Mouse (Mus musculus) MEL (cell line): ENCODE measurements at regions not wholly inside any gene's neighbourhood (a gene's known extent, or its start where the extent isn't known, plus 50 kb on each side); places are given as distances from the start of the nearest gene placed in this dataset.

Source experiments
- DNase-seq: peaks from one replicate; pipeline ENCODE4 v3.0.0; 2011; ENCODE audit warnings: low read depth, low spot score
- H3K27ac ChIP-seq: 2 replicates; pipeline ENCODE4 v1.5.1; 2012; ENCODE audit warnings: low read depth, mild to moderate bottlenecking, control low read depth, low read length, moderate library complexity; ENCODE audit not compliant: control insufficient read depth
- H3K27me3 ChIP-seq, 2 experiments: fragments of 150-350 bp in 1 of 2; sonication (generic) in 1 of 2; 2 replicates each; pipeline ENCODE4 v1.6.1; 2012; ENCODE audit warnings: low read length in 2 of 2, mild to moderate bottlenecking in 2 of 2, improper control_type of control experiment in 1 of 2, moderate library complexity in 1 of 2; ENCODE audit not compliant: insufficient read depth in 2 of 2, control insufficient read depth in 1 of 2
- H3K36me3 ChIP-seq, 2 experiments: 2 replicates each; pipeline ENCODE4 v1.6.1; 2012 to 2014; ENCODE audit warnings: low read length in 2 of 2, improper control_type of control experiment in 1 of 2, inconsistent platforms in 1 of 2, mild to moderate bottlenecking in 1 of 2; ENCODE audit not compliant: insufficient read depth in 2 of 2, control insufficient read depth in 1 of 2
- H3K4me1 ChIP-seq, 2 experiments: fragments of 150-350 bp in 1 of 2; sonication (generic) in 1 of 2; 2 replicates each; pipeline ENCODE4 v1.6.1; 2012; ENCODE audit warnings: low read length in 2 of 2, improper control_type of control experiment in 1 of 2, mild to moderate bottlenecking in 1 of 2; ENCODE audit not compliant: insufficient read depth in 2 of 2, control insufficient read depth in 1 of 2
- H3K4me3 ChIP-seq, 2 experiments: fragments of 150-350 bp in 1 of 2; sonication (generic) in 1 of 2; 2 replicates each; pipeline ENCODE4 v1.5.1; 2012; ENCODE audit warnings: low read depth in 2 of 2, low read length in 2 of 2, mild to moderate bottlenecking in 2 of 2, moderate library complexity in 2 of 2, control low read depth in 1 of 2, improper control_type of control experiment in 1 of 2; ENCODE audit not compliant: control insufficient read depth in 1 of 2, insufficient read depth in 1 of 2
- H3K79me2 ChIP-seq: 2 replicates; pipeline ENCODE4 v1.6.1; 2012; ENCODE audit warnings: mild to moderate bottlenecking, low read length, moderate library complexity; ENCODE audit not compliant: control insufficient read depth, poor library complexity, insufficient read depth
- H3K9ac ChIP-seq: 2 replicates; pipeline ENCODE4 v1.6.1; 2012; ENCODE audit warnings: low read depth, mild to moderate bottlenecking, control low read depth, low read length, moderate library complexity; ENCODE audit not compliant: control insufficient read depth, poor library complexity, severe bottlenecking
- H3K9me3 ChIP-seq: fragments of 150-350 bp; sonication (generic); replicated peaks from 2 replicates; pipeline ENCODE4 v1.6.1; 2012; ENCODE audit warnings: mild to moderate bottlenecking, low read length, improper control_type of control experiment, moderate library complexity; ENCODE audit not compliant: insufficient read depth
- BHLHE40 ChIP-seq: IDR thresholded peaks from 2 replicates; pipeline ENCODE4 v1.6.1; 2012; ENCODE audit warnings: low read depth, mild to moderate bottlenecking, inconsistent platforms, low read length, improper control_type of control experiment, borderline replicate concordance
- CHD1 ChIP-seq: IDR thresholded peaks from 2 replicates; pipeline ENCODE4 v1.6.1; 2012; ENCODE audit warnings: low read depth, mild to moderate bottlenecking, inconsistent platforms, low read length, improper control_type of control experiment
- CHD2 ChIP-seq: IDR thresholded peaks from 2 replicates; pipeline ENCODE4 v1.6.1; 2011; ENCODE audit warnings: low read length, improper control_type of control experiment
- CTCF ChIP-seq, 3 experiments: IDR thresholded peaks in 2 of 3; conservative IDR thresholded peaks in 1 of 3; 2 replicates each; pipeline ENCODE4 v1.5.1; 2011 to 2012; ENCODE audit warnings: low read length in 3 of 3, low read depth in 2 of 3, mild to moderate bottlenecking in 2 of 3, improper control_type of control experiment in 1 of 3, inconsistent platforms in 1 of 3, mixed read lengths in 1 of 3, moderate library complexity in 1 of 3; ENCODE audit not compliant: control insufficient read depth in 1 of 3, insufficient read depth in 1 of 3, poor library complexity in 1 of 3, severe bottlenecking in 1 of 3
- E2F4 ChIP-seq: IDR thresholded peaks from 2 replicates; pipeline ENCODE4 v1.6.1; 2011; ENCODE audit warnings: low read depth, low read length, improper control_type of control experiment, borderline replicate concordance
- ELF1 ChIP-seq: IDR thresholded peaks from 2 replicates; pipeline ENCODE4 v1.6.1; 2014; ENCODE audit warnings: low read depth, mild to moderate bottlenecking, inconsistent platforms, low read length, improper control_type of control experiment, moderate library complexity
- GABPA ChIP-seq: IDR thresholded peaks from 2 replicates; pipeline ENCODE4 v1.6.1; 2012; ENCODE audit warnings: low read depth, mild to moderate bottlenecking, inconsistent platforms, low read length, improper control_type of control experiment, moderate library complexity
- GATA1 ChIP-seq: IDR thresholded peaks from 2 replicates; pipeline ENCODE4 v1.6.1; 2011; ENCODE audit warnings: low read depth, low read length, improper control_type of control experiment
- JUND ChIP-seq: IDR thresholded peaks from 2 replicates; pipeline ENCODE4 v1.6.1; 2011; ENCODE audit warnings: low read depth, mild to moderate bottlenecking, improper control_type of control experiment, low read length
- KAT2A ChIP-seq: conservative IDR thresholded peaks from 2 replicates; pipeline ENCODE4 v1.6.1; 2012; ENCODE audit warnings: low read depth, low read length, improper control_type of control experiment, inconsistent platforms
- MAZ ChIP-seq: IDR thresholded peaks from 2 replicates; pipeline ENCODE4 v1.6.1; 2012; ENCODE audit warnings: low read depth, mild to moderate bottlenecking, inconsistent platforms, low read length, improper control_type of control experiment
- MEF2A ChIP-seq: IDR thresholded peaks from 2 replicates; pipeline ENCODE4 v1.6.1; 2014; ENCODE audit warnings: low read depth, mild to moderate bottlenecking, inconsistent platforms, low read length, improper control_type of control experiment; ENCODE audit not compliant: poor library complexity, insufficient replicate concordance, severe bottlenecking; ENCODE audit errors: extremely low read depth
- MXI1 ChIP-seq: IDR thresholded peaks from 2 replicates; pipeline ENCODE4 v1.6.1; 2011; ENCODE audit warnings: mild to moderate bottlenecking, low read depth, low read length, improper control_type of control experiment
- MYC ChIP-seq: IDR thresholded peaks from 2 replicates; pipeline ENCODE4 v1.6.1; 2011; ENCODE audit warnings: low read depth, mild to moderate bottlenecking, low read length, improper control_type of control experiment, moderate library complexity
- NELFE ChIP-seq: IDR thresholded peaks from 2 replicates; pipeline ENCODE4 v1.6.1; 2011; ENCODE audit warnings: low read depth, low read length, improper control_type of control experiment
- POLR2A ChIP-seq, 2 experiments: IDR thresholded peaks; 2 replicates each; pipeline ENCODE4 v1.6.1; 2011 to 2012; ENCODE audit warnings: low read length in 2 of 2, mild to moderate bottlenecking in 2 of 2, control low read depth in 1 of 2, improper control_type of control experiment in 1 of 2, low read depth in 1 of 2, moderate library complexity in 1 of 2; ENCODE audit not compliant: control insufficient read depth in 1 of 2, insufficient read depth in 1 of 2, poor library complexity in 1 of 2
- POLR2AphosphoS2 ChIP-seq: IDR thresholded peaks from 2 replicates; pipeline ENCODE4 v1.6.1; 2011; ENCODE audit warnings: low read length, improper control_type of control experiment
- POLR2AphosphoS5 ChIP-seq: IDR thresholded peaks from 2 replicates; pipeline ENCODE4 v1.6.1; 2012; ENCODE audit warnings: low read depth, borderline replicate concordance, mild to moderate bottlenecking, inconsistent platforms, low read length, moderate library complexity, mixed read lengths
- RCOR1 ChIP-seq: IDR thresholded peaks from 2 replicates; pipeline ENCODE4 v1.6.1; 2012; ENCODE audit warnings: low read depth, mild to moderate bottlenecking, inconsistent platforms, low read length, improper control_type of control experiment
- SIN3A ChIP-seq: IDR thresholded peaks from 2 replicates; pipeline ENCODE4 v1.6.1; 2012; ENCODE audit warnings: low read length, improper control_type of control experiment, inconsistent platforms
- SMC3 ChIP-seq: IDR thresholded peaks from 2 replicates; pipeline ENCODE4 v1.6.1; 2011; ENCODE audit warnings: low read depth, low read length, improper control_type of control experiment
- TAL1 ChIP-seq: IDR thresholded peaks from 2 replicates; pipeline ENCODE4 v1.6.1; 2012; ENCODE audit warnings: mild to moderate bottlenecking, inconsistent platforms, low read length, moderate library complexity, mixed read lengths
- TCF12 ChIP-seq: IDR thresholded peaks from 2 replicates; pipeline ENCODE4 v1.6.1; 2014; ENCODE audit warnings: low read depth, mild to moderate bottlenecking, inconsistent platforms, low read length, improper control_type of control experiment, moderate library complexity
- UBTF ChIP-seq: IDR thresholded peaks from 2 replicates; pipeline ENCODE4 v1.6.1; 2012; ENCODE audit warnings: low read depth, mild to moderate bottlenecking, inconsistent platforms, low read length, improper control_type of control experiment, moderate library complexity, borderline replicate concordance; ENCODE audit not compliant: insufficient read depth
- ZKSCAN1 ChIP-seq: IDR thresholded peaks from 2 replicates; pipeline ENCODE4 v1.6.1; 2012; ENCODE audit warnings: low read depth, mild to moderate bottlenecking, inconsistent platforms, low read length, improper control_type of control experiment, moderate library complexity
- ZNF384 ChIP-seq: IDR thresholded peaks from 2 replicates; pipeline ENCODE4 v1.6.1; 2012; ENCODE audit warnings: low read depth, mild to moderate bottlenecking, inconsistent platforms, low read length, improper control_type of control experiment

DNA sequence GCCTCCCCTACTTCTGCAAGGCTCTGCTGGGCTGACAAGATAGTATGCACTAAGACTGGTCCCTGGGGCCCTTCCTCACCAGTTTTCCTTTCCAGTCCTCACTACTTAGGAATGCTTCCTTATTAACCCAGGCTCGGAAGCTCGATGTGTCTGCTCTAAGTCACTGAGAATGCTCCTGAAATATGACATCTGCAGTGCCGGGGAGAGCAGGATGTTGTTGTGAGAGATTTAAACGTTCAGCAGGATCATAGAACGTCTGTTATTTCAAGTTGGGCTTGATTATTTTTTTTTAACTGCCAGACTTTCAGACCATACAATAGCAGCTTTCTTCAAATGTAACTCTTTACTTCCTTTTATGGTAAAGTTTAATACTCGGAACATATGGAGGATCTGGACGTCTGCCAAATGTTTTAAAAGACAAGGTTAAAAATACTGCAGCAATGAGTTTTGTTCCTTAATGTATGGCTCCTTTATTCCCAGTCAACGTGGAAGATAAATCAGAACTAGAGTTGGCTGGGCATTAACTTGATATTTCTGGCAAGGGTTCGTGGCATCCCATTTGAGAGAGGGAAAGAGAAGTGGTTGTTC lies 232.0 kb downstream of the Cdh11 start:
- no peaks in the 10 kb centered on the region for H3K27me3 ChIP-seq
- H3K9me3 ChIP-seq, result no peaks in the 10 kb centered on the region
- H3K27ac ChIP-seq, result no peak overlapping the region
- no peak overlapping the region for H3K9ac ChIP-seq
- TF ChIP-seq GABPA (no peak), NELFE (no peak), MXI1 (no peak), SIN3A (no peak), TCF12 (no peak), E2F4 (no peak), CTCF (IDR thresholded peaks at IDR 0.05 in 2 of 3, conservative IDR thresholded peaks at IDR 0.05 in 1 of 3; ENCODE audit: control insufficient read depth in 1 of 3, insufficient read depth in 1 of 3, low read depth in 2 of 3, low read length in 3 of 3, poor library complexity in 1 of 3, severe bottlenecking in 1 of 3) (no peak), ZNF384 (no peak), POLR2AphosphoS2 (no peak), TAL1 (no peak), POLR2AphosphoS5 (no peak), GATA1 (no peak), MYC (no peak), MAZ (no peak), ELF1 (no peak), KAT2A (no peak), CHD1 (no peak), BHLHE40 (no peak)
- no peaks in the 10 kb centered on the region for H3K36me3 ChIP-seq
- H3K4me3 ChIP-seq, result no peak overlapping the region
- H3K79me2 ChIP-seq, result no peaks in the 10 kb centered on the region
- peak; percentile 4 for DNase-seq
- H3K4me1 ChIP-seq, result no peaks in the 10 kb centered on the region

DNA sequence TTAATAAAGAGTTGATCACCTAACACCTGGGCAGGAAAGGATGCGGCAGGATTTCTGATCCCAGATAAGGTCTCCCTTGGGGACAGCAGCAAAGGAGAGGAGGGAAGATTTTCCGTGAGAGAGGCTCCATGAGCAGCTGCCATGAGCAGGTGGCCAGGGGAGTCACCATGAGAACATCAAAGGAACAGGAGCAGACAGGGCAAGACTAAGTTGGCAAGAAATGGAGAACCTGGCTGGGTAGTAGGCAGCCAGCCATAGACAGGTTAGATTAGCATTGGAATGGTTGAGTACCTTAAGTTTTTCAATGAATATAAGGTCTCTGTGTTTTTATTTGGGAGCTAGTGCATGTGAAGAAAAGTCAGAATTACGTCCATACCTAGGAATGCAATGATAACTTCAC lies 246.6 kb downstream of the Cdh11 start:
- no peak overlapping the region for H3K4me3 ChIP-seq
- no peaks in the 10 kb centered on the region for H3K4me1 ChIP-seq
- no peak overlapping the region for H3K27ac ChIP-seq
- H3K36me3 ChIP-seq, result no peaks in the 10 kb centered on the region
- H3K27me3 ChIP-seq, result no peaks in the 10 kb centered on the region
- H3K9ac ChIP-seq, result no peak overlapping the region
- no peak for DNase-seq
- no peaks in the 10 kb centered on the region for H3K9me3 ChIP-seq
- TF ChIP-seq SMC3 (no peak), ZKSCAN1 (no peak), RCOR1 (no peak), POLR2A (IDR thresholded peaks at IDR 0.05; ENCODE audit: control insufficient read depth in 1 of 2, insufficient read depth in 1 of 2, low read depth in 1 of 2, low read length in 2 of 2, poor library complexity in 1 of 2) (no peak), MEF2A (no peak), JUND (no peak), CHD2 (no peak), UBTF (no peak)
- TF ChIP-seq, all 39 proteins: peak for 0
- H3K79me2 ChIP-seq, result no peaks in the 10 kb centered on the region
